Mouse (Mus musculus) CH12.LX (cell line): ENCODE results near the gene Prss34. TPM values are rescaled to one million over a fixed set of nuclear protein-coding genes. Genes with fewer than 3 reads are reported as not detected.

Source experiments
- DNase-seq: peaks from one replicate; pipeline ENCODE4 v3.0.0-alpha.2; 2013; ENCODE audit errors: extremely low read depth
- H3K27ac ChIP-seq: 2 replicates; pipeline ENCODE4 v1.5.1; 2012; ENCODE audit warnings: low read depth, mild to moderate bottlenecking, control low read depth, moderate library complexity; ENCODE audit not compliant: insufficient read depth
- H3K27me3 ChIP-seq: replicated peaks from 2 replicates; pipeline ENCODE3; 2012; ENCODE audit warnings: inconsistent platforms
- H3K36me3 ChIP-seq, 2 experiments: replicated peaks in 1 of 2; 2 replicates each; pipeline versions ENCODE3 to v1.6.1; 2012; ENCODE audit warnings: inconsistent platforms in 1 of 2, low read length in 1 of 2, mild to moderate bottlenecking in 1 of 2, mixed read lengths in 1 of 2, moderate library complexity in 1 of 2; ENCODE audit not compliant: control insufficient read depth in 1 of 2, insufficient read depth in 1 of 2
- H3K4me1 ChIP-seq, 2 experiments: 2 replicates each; pipeline ENCODE4 v1.6.1; 2012; ENCODE audit warnings: inconsistent platforms in 1 of 2, moderate library complexity in 1 of 2; ENCODE audit not compliant: insufficient read depth in 2 of 2, control insufficient read depth in 1 of 2
- H3K4me2 ChIP-seq: 2 replicates; pipeline ENCODE4 v1.6.1; 2012; ENCODE audit warnings: low read depth, mild to moderate bottlenecking, control low read depth; ENCODE audit not compliant: poor library complexity, insufficient read depth, severe bottlenecking
- H3K4me3 ChIP-seq, 3 experiments: fragments of 150-350 bp in 1 of 3; sonication (generic) in 1 of 3; replicated peaks in 1 of 3; 2 replicates each; pipeline versions ENCODE3 to v1.5.1; 2011 to 2012; ENCODE audit warnings: low read depth in 2 of 3, low read length in 2 of 3, mild to moderate bottlenecking in 2 of 3, moderate library complexity in 2 of 3, control low read depth in 1 of 3, improper control_type of control experiment in 1 of 3, inconsistent platforms in 1 of 3, mixed read lengths in 1 of 3; ENCODE audit not compliant: poor library complexity in 1 of 3
- H3K79me2 ChIP-seq: replicated peaks from 2 replicates; pipeline ENCODE4 v1.6.1; 2012; ENCODE audit warnings: mild to moderate bottlenecking, moderate library complexity; ENCODE audit not compliant: control insufficient read depth, poor library complexity, insufficient read depth, severe bottlenecking; ENCODE audit errors: extremely low read depth
- H3K9ac ChIP-seq: 2 replicates; pipeline ENCODE4 v1.6.1; 2012; ENCODE audit warnings: low read depth, mild to moderate bottlenecking, control low read depth, moderate library complexity; ENCODE audit not compliant: insufficient read depth
- H3K9me3 ChIP-seq: replicated peaks from 2 replicates; pipeline ENCODE3; 2012; ENCODE audit warnings: low read length, inconsistent platforms, mixed read lengths
- CHD1 ChIP-seq: IDR thresholded peaks from 2 replicates; pipeline ENCODE4 v1.6.1; 2012; ENCODE audit warnings: low read depth, low read length, improper control_type of control experiment, inconsistent platforms
- CTCF ChIP-seq, 2 experiments: IDR thresholded peaks in 1 of 2; conservative IDR thresholded peaks in 1 of 2; 2 replicates each; pipeline ENCODE4 v1.5.1; 2011 to 2012; ENCODE audit warnings: low read depth in 2 of 2, low read length in 2 of 2, improper control_type of control experiment in 1 of 2, inconsistent platforms in 1 of 2, mild to moderate bottlenecking in 1 of 2, moderate library complexity in 1 of 2
- ELF1 ChIP-seq: IDR thresholded peaks from 2 replicates; pipeline ENCODE4 v1.6.1; 2014; ENCODE audit warnings: low read depth, mild to moderate bottlenecking, inconsistent platforms, low read length, improper control_type of control experiment
- GABPA ChIP-seq: IDR thresholded peaks from 2 replicates; pipeline ENCODE4 v1.6.1; 2012; ENCODE audit warnings: low read depth, low read length, improper control_type of control experiment, inconsistent platforms; ENCODE audit not compliant: insufficient replicate concordance
- HCFC1 ChIP-seq: IDR thresholded peaks from 2 replicates; pipeline ENCODE4 v1.6.1; 2012; ENCODE audit warnings: low read depth, mild to moderate bottlenecking, inconsistent platforms, low read length, improper control_type of control experiment
- KAT2A ChIP-seq: IDR thresholded peaks from 2 replicates; pipeline ENCODE4 v1.6.1; 2012; ENCODE audit warnings: low read length, improper control_type of control experiment, inconsistent platforms; ENCODE audit not compliant: insufficient replicate concordance
- MAX ChIP-seq: IDR thresholded peaks from 2 replicates; pipeline ENCODE4 v1.6.1; 2011; ENCODE audit warnings: low read length, improper control_type of control experiment
- MAZ ChIP-seq: IDR thresholded peaks from 2 replicates; pipeline ENCODE4 v1.6.1; 2012; ENCODE audit warnings: low read depth, mild to moderate bottlenecking, inconsistent platforms, low read length, improper control_type of control experiment, moderate library complexity
- MEF2A ChIP-seq: IDR thresholded peaks from 2 replicates; pipeline ENCODE4 v1.6.1; 2014; ENCODE audit warnings: low read depth, mild to moderate bottlenecking, inconsistent platforms, low read length, improper control_type of control experiment, borderline replicate concordance
- NELFE ChIP-seq: IDR thresholded peaks from 2 replicates; pipeline ENCODE4 v1.6.1; 2011; ENCODE audit warnings: low read depth, low read length, improper control_type of control experiment
- NRF1 ChIP-seq: IDR thresholded peaks from 2 replicates; pipeline ENCODE4 v1.6.1; 2014; ENCODE audit warnings: low read depth, mild to moderate bottlenecking, inconsistent platforms, low read length, improper control_type of control experiment, moderate library complexity
- PAX5 ChIP-seq: IDR thresholded peaks from 2 replicates; pipeline ENCODE4 v1.6.1; 2012; ENCODE audit warnings: low read length, inconsistent platforms, mixed read lengths
- TBP ChIP-seq: conservative IDR thresholded peaks from 2 replicates; pipeline ENCODE4 v1.6.1; 2011; ENCODE audit warnings: low read depth, low read length, improper control_type of control experiment
- TCF12 ChIP-seq: IDR thresholded peaks from 2 replicates; pipeline ENCODE4 v1.6.1; 2014; ENCODE audit warnings: low read depth, mild to moderate bottlenecking, inconsistent platforms, low read length, improper control_type of control experiment
- UBTF ChIP-seq: IDR thresholded peaks from 2 replicates; pipeline ENCODE4 v1.6.1; 2012; ENCODE audit warnings: low read depth, mild to moderate bottlenecking, inconsistent platforms, low read length, improper control_type of control experiment, moderate library complexity
- USF1 ChIP-seq: IDR thresholded peaks from 2 replicates; pipeline ENCODE4 v1.6.1; 2014; ENCODE audit warnings: low read depth, mild to moderate bottlenecking, inconsistent platforms, low read length, improper control_type of control experiment
- ZC3H11A ChIP-seq: IDR thresholded peaks from 2 replicates; pipeline ENCODE4 v1.6.1; 2012; ENCODE audit warnings: low read depth, mild to moderate bottlenecking, inconsistent platforms, low read length, improper control_type of control experiment
- ZKSCAN1 ChIP-seq: IDR thresholded peaks from 2 replicates; pipeline ENCODE4 v1.6.1; 2012; ENCODE audit warnings: low read depth, inconsistent platforms, low read length, improper control_type of control experiment, borderline replicate concordance
- dilution Hi-C: fragments of 300-500 bp; cut with MboI; formaldehyde crosslinking; loops from 2 replicates; pipeline ENCODE4 v1.14.3; 2020; ENCODE audit warnings: low sequenced_read_pairs; ENCODE audit not compliant: extremely low pct_unique_long_range_greater_than_20kb, extremely low pct_ligation_motif_present
- in situ Hi-C: fragments of 300-500 bp; cut with MboI; formaldehyde crosslinking; loops from 3 replicates; pipeline ENCODE4 v1.14.3; 2019; ENCODE audit warnings: low sequenced_read_pairs, low pct_ligation_motif_present, low pct_unique_long_range_greater_than_20kb, mixed read lengths
- polyA plus RNA-seq: library from polyadenylated mRNA; unstranded; fragments of >175 nt; gene quantifications from 2 replicates; pipeline ENCODE4 v1.2.1, GENCODE M21; 2012; ENCODE audit warnings: low read depth; ENCODE audit not compliant: insufficient read length
- total RNA-seq, 2 experiments: library from RNA; depleted of rRNA; stranded (reverse); fragments of 300-350 nt in 1 of 2; fragments of >200 nt in 1 of 2; gene quantifications; 2 replicates each; pipeline ENCODE4 v1.2.3; 2012 to 2014

Gene Prss34
- total and polyA plus RNA-seq, 3 experiments, result not detected

- Histone ChIP-seq H3K36me3 (no peaks in the 10 kb centered on the region), H3K4me3 (no peak within 1 kb of the TSS), H3K9ac (no peak within 1 kb of the TSS), H3K27me3 (peaks cover 91% of the 10 kb centered on the region), H3K27ac (no peak within 1 kb of the TSS), H3K4me1 (no peaks in the 10 kb centered on the region), H3K9me3 (peaks cover 8% of the 10 kb centered on the region), H3K4me2 (no peak within 1 kb of the TSS), H3K79me2 (no peaks in the 10 kb centered on the region)
- TF ChIP-seq CHD1, result no peak
- TF ChIP-seq MAZ, result no peak
- no peak for TF ChIP-seq HCFC1
- dilution Hi-C loops (no loop called here), in situ Hi-C loops (no loop called here)
- DNase-seq, result no peak
These were observed 10.2 kb downstream of the Prss34 start, which contains the start of gene Prss28 for GRCm38 (mm10) chr17:25308346-25308745. Gene Prss28 (plus strand): TSS chr17:25308646.

DNA sequence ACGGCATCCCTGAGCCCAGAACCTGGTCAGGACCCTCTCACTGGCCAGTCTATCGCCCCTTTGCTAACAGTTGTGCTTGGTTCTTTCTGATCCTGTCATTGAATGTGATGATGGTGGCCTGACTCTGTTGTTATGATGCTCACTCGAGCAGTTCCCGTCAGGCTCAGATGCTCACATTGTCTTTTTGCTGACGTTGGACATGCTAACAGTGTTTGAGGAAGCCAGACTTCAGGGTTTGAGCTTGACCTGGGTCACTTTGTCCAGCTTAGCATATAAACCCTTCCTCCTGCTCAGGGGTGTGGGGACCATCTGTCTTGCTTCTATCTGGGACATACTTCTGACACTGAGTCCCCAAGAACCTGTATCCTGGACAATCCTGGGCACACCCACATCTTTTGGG, 20.2 kb downstream of the Prss34 start, which contains the start of gene Prss29:
Gene Prss29, plus strand, starts transcription at position 301 of the 400 bp plus-strand sequence.
- H3K79me2 ChIP-seq, result no peaks in the 10 kb centered on the region
- TF ChIP-seq NELFE (no peak), NRF1 (no peak), ZKSCAN1 (no peak), CHD1 (no peak), CTCF (conservative IDR thresholded peaks at IDR 0.05 in 1 of 2, IDR thresholded peaks at IDR 0.05 in 1 of 2; ENCODE audit: low read depth in 2 of 2, low read length in 2 of 2) (no peak), USF1 (no peak), KAT2A (no peak), GABPA (no peak), MAX (no peak)
- DNase-seq, result no peak
- H3K36me3 ChIP-seq, result no peaks in the 10 kb centered on the region
- H3K4me3 ChIP-seq, result no peak within 1 kb of the TSS
- H3K4me1 ChIP-seq, result no peaks in the 10 kb centered on the region
- in situ Hi-C loops, result no loop called here
- dilution Hi-C loops, result no loop called here
- H3K27me3 ChIP-seq, result peaks cover 88% of the 10 kb centered on the region
- no peak within 1 kb of the TSS for H3K9ac ChIP-seq
- no peak within 1 kb of the TSS for H3K4me2 ChIP-seq
- H3K9me3 ChIP-seq, result no peaks in the 10 kb centered on the region
- no peak within 1 kb of the TSS for H3K27ac ChIP-seq

GRCm38 (mm10) chr17:25320819-25321218, 22.6 kb downstream of the Prss34 start:
- in situ Hi-C loops, result no loop called here
- Histone ChIP-seq H3K9me3 (no peaks in the 10 kb centered on the region), H3K79me2 (no peaks in the 10 kb centered on the region), H3K4me2 (no peak overlapping the region), H3K4me1 (no peaks in the 10 kb centered on the region), H3K9ac (no peak overlapping the region), H3K27ac (no peak overlapping the region), H3K27me3 (peaks cover 76% of the 10 kb centered on the region), H3K36me3 (no peaks in the 10 kb centered on the region), H3K4me3 (no peak overlapping the region)
- TF ChIP-seq TCF12, result no peak
- TF ChIP-seq PAX5, result no peak
- TF ChIP-seq UBTF, result no peak
- no peak for TF ChIP-seq TBP
- TF ChIP-seq MEF2A, result no peak
- no peak for TF ChIP-seq ZC3H11A
- no peak for TF ChIP-seq MAX
- TF ChIP-seq ELF1, result no peak
- no peak for DNase-seq
- dilution Hi-C loops, result no loop called here
